Mouse (Mus musculus): Measurements from ENCODE around the gene Htatip2.

- TF ChIP-seq CTCF (IDR thresholded peaks at IDR 0.05; ENCODE audit: low read depth) (peak; percentile 36; the same call in 1 of the 2 replicates), EP300 (IDR thresholded peaks at IDR 0.05; ENCODE audit: low read depth) (no peak)
Observed at GRCm38 (mm10) chr7:49811346-49811745, 52.4 kb downstream of the Htatip2 start.
